Mouse (Mus musculus): ENCODE data around the gene Pkp4. TPM values are rescaled to one million over a fixed set of nuclear protein-coding genes. Genes with fewer than 3 reads are reported as not detected.

The Pkp4 gene
- polyA plus RNA-seq, 1 experiment: 144 TPM

DNA sequence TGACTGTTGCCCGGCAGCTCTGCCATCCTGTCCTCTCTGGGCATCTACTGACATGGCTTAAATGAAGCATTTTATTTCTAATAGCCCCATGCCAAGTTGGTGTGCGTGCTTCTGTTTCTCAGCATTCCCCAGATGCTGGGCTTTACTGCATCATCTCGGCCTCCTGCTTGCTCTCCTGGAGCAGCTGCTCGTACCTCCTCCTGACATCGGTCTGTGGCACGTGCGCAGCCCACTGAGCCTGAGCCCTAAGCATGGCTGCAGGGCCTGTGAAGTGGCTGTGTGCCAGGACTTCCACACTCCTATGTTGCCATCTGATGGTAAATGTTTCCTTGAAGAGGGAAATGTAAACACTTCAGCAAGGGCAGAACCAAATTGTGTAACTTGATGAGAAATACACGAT is 30.8 kb downstream of the Pkp4 start:
- H3K27ac ChIP-seq (ENCODE audit: insufficient read depth, low read length): no peak overlapping the region
- no peak overlapping the region for H3K4me3 ChIP-seq (ENCODE audit: insufficient read depth, low read length)
- H3K4me1 ChIP-seq (ENCODE audit: control insufficient read depth, insufficient read depth, low read length): peaks cover 18% of the 10 kb centered on the region
- no peak for TF ChIP-seq POLR2A (IDR thresholded peaks at IDR 0.05; ENCODE audit: extremely low read depth, insufficient read depth, low read length)
- TF ChIP-seq CTCF (IDR thresholded peaks at IDR 0.05; ENCODE audit: extremely low read depth, insufficient read depth, low read length): no peak

DNA sequence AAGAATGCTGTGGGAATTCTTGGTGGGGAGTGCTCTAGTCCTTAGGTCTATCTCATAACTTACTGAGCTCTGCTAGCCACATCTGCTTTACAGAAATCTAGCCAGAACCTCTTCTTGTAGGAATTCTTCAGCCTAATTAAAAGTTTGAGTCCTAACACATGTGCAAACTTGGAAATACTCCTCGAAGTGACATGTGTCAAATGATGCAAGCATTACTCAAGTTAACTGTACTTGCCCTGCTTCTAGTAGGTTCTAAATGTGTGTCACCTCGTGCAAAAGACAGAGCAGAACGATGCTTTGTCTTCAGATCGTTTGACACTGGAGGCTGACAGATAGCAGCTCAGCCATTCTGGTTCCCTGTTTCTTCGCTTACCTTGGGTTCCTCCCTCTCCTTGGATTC is 32.5 kb downstream of the Pkp4 start:
- TF ChIP-seq CTCF (IDR thresholded peaks at IDR 0.05; ENCODE audit: extremely low read depth, insufficient read depth, low read length): no peak
- TF ChIP-seq POLR2A (IDR thresholded peaks at IDR 0.05; ENCODE audit: extremely low read depth, insufficient read depth, low read length): no peak
- H3K4me1 ChIP-seq (ENCODE audit: control insufficient read depth, insufficient read depth, low read length): peaks cover 17% of the 10 kb centered on the region
- no peak overlapping the region for H3K27ac ChIP-seq (ENCODE audit: insufficient read depth, low read length)
- H3K4me3 ChIP-seq (ENCODE audit: insufficient read depth, low read length): no peak overlapping the region

DNA sequence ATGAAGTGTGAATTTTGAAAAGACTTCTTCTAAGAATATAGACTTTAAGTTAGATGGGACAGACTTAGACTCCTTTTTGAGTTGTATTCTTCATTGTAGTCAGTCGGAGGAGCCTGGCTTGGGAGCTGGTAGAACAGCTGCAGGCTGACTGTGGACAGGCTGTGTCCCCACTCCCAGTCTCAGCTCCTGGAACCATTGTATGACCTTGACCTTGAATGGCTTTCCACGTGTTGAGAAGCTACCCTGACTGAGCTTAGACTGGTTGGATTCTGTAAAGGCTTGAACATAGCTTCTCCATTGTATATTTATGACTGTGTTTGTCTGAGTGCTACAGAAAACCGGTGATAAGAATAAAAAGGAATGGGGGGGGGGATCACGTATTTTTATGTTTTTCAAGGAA is 36.5 kb downstream of the Pkp4 start:
- Histone ChIP-seq H3K4me3 (ENCODE audit: insufficient read depth, low read length) (no peak overlapping the region), H3K27ac (ENCODE audit: insufficient read depth, low read length) (no peak overlapping the region), H3K4me1 (ENCODE audit: control insufficient read depth, insufficient read depth, low read length) (peaks cover 7% of the 10 kb centered on the region)
- no peak for TF ChIP-seq POLR2A (IDR thresholded peaks at IDR 0.05; ENCODE audit: extremely low read depth, insufficient read depth, low read length)
- no peak for TF ChIP-seq CTCF (IDR thresholded peaks at IDR 0.05; ENCODE audit: extremely low read depth, insufficient read depth, low read length)

DNA sequence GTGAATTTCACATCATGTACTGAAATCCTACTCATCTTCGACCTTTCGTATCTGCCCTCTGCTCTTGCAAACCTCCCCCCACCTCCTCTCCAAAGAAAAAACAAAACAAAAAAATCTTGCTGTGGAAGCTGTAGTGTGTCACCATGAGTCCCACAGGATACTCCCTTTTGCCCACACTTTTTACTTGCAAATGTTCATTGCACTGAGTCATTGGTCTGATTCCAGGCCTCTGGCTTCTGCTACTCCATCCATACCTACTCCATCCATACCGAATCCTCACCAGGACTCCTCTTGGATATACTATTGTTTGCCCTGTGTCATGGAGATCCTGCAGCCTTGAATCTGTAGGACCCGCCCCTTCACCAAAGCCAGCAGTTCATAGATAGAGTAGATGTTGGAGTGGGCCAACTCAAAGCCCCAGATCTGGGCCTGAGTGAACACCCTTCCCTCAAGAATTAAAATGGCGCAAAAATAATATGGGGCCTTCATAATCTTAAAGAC is 38.9 kb downstream of the Pkp4 start:
- TF ChIP-seq POLR2A (IDR thresholded peaks at IDR 0.05; ENCODE audit: extremely low read depth, insufficient read depth, low read length): no peak
- no peak for TF ChIP-seq CTCF (IDR thresholded peaks at IDR 0.05; ENCODE audit: extremely low read depth, insufficient read depth, low read length)

DNA sequence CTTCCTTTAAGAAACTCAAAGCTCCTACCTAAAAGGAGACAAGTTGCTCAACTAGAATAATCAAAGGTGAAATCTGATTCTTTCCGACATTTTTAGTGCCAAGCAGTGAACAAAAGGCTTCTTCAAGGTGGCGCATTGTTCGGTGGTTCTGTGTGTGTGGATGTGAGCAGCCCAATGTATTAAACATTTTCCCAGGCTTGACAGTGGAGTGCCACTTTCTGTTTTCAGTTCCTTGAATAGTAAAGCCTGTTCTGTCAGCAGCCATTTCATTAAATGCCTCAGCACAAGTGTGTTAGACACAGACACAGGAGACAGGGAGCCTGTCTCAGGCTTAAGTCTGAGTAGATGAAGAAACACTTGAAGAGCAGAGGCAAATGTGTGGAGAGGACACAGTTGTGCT is 39.9 kb downstream of the Pkp4 start:
- Histone ChIP-seq H3K4me3 (ENCODE audit: insufficient read depth, low read length) (no peak overlapping the region), H3K27ac (ENCODE audit: insufficient read depth, low read length) (no peak overlapping the region), H3K4me1 (ENCODE audit: control insufficient read depth, insufficient read depth, low read length) (peaks cover 11% of the 10 kb centered on the region)
- TF ChIP-seq CTCF (IDR thresholded peaks at IDR 0.05; ENCODE audit: extremely low read depth, insufficient read depth, low read length): no peak
- TF ChIP-seq POLR2A (IDR thresholded peaks at IDR 0.05; ENCODE audit: extremely low read depth, insufficient read depth, low read length): no peak

More for the DNA sequence above, 38.9 kb downstream of the Pkp4 start:
- Histone ChIP-seq H3K4me3 (ENCODE audit: insufficient read depth, low read length) (no peak overlapping the region), H3K27ac (ENCODE audit: insufficient read depth, low read length) (no peak overlapping the region), H3K4me1 (ENCODE audit: control insufficient read depth, insufficient read depth, low read length) (peaks cover 11% of the 10 kb centered on the region)

DNA sequence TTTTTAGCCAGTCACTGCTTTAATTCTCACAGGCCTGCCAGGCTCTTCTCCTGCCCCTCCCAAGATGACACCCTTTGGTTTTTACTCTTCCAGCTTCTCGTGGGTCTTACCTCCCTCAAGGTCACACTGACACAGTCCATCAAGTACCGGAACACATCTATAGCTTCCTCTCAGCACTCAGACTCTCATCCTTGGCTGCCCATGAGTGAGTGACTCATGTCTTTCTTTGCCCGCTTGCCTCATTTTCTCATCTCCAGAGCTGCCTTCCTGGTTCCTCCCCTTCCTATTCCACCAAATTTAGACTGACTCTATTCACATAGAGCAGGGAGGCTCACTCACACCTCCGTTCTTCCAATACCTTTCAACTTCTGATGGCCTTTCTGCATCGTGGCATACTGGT is 42.3 kb downstream of the Pkp4 start:
- TF ChIP-seq POLR2A (IDR thresholded peaks at IDR 0.05; ENCODE audit: extremely low read depth, insufficient read depth, low read length) (no peak), CTCF (IDR thresholded peaks at IDR 0.05; ENCODE audit: extremely low read depth, insufficient read depth, low read length) (no peak)
- no peak overlapping the region for H3K4me3 ChIP-seq (ENCODE audit: insufficient read depth, low read length)
- no peak overlapping the region for H3K27ac ChIP-seq (ENCODE audit: insufficient read depth, low read length)
- peaks cover 13% of the 10 kb centered on the region for H3K4me1 ChIP-seq (ENCODE audit: control insufficient read depth, insufficient read depth, low read length)

DNA sequence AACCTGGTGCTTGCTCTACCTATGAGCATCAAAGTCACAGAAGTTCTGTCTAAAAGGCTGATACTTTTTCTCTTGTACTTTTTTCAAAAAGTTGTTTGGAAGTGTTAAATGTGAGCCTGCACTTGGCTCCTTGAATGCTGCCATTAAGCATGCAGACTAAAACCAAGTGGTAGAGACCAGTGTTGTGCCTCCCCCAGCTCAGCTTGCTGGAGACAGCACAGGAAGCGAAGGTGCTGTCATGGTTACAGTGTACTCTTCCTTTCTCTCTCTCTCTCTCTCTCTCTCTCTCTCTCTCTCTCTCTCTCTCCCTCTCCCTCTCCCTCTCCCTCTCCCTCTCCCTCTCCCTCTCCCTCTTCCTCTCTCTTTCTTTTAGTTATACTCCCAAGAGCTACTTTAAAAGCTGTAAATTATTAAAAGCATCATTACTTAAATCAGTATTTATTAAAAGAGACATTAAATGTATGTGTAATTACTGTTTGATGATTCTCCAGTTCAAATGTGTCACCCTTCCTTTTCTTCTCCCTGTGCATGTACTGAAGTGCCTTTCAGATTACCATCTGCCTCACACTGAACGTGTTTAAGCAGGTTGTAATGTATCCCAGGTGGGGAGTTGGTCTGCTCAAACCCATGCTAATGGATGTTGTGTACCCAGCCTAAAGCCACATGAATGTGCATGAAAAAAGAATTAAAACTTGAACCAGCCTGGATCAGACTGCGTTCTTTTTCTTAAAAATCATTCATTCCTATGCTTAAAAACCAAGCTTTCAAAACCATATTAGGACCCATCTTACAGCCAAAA is 43.2 kb downstream of the Pkp4 start:
- Histone ChIP-seq H3K4me3 (ENCODE audit: insufficient read depth, low read length) (no peak overlapping the region), H3K4me1 (ENCODE audit: control insufficient read depth, insufficient read depth, low read length) (peaks cover 15% of the 10 kb centered on the region), H3K27ac (ENCODE audit: insufficient read depth, low read length) (no peak overlapping the region)
- TF ChIP-seq CTCF (IDR thresholded peaks at IDR 0.05; ENCODE audit: extremely low read depth, insufficient read depth, low read length) (no peak), POLR2A (IDR thresholded peaks at IDR 0.05; ENCODE audit: extremely low read depth, insufficient read depth, low read length) (no peak)

DNA sequence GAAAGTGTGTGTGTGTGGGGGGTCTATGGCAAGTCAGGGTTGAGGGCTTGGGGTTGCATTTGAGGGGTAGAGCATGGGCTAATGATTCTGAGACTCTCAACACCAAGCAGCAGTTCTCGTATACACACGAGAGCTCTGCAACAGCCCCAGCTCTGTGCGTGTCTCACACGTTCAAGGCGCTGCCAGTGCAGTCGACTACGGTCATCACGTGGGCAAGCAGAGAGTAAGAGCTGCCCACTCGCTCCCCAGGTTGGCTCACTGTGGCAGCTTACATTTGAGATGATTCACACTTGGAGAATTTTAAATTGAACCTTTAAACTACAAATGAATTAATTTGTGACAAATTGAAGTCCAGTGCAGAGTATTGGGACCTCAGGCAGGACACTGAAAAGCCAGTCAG is 44.4 kb downstream of the Pkp4 start:
- Histone ChIP-seq H3K4me3 (ENCODE audit: insufficient read depth, low read length) (no peak overlapping the region), H3K4me1 (ENCODE audit: control insufficient read depth, insufficient read depth, low read length) (peaks cover 15% of the 10 kb centered on the region), H3K27ac (ENCODE audit: insufficient read depth, low read length) (no peak overlapping the region)
- no peak for TF ChIP-seq POLR2A (IDR thresholded peaks at IDR 0.05; ENCODE audit: extremely low read depth, insufficient read depth, low read length)
- no peak for TF ChIP-seq CTCF (IDR thresholded peaks at IDR 0.05; ENCODE audit: extremely low read depth, insufficient read depth, low read length)

DNA sequence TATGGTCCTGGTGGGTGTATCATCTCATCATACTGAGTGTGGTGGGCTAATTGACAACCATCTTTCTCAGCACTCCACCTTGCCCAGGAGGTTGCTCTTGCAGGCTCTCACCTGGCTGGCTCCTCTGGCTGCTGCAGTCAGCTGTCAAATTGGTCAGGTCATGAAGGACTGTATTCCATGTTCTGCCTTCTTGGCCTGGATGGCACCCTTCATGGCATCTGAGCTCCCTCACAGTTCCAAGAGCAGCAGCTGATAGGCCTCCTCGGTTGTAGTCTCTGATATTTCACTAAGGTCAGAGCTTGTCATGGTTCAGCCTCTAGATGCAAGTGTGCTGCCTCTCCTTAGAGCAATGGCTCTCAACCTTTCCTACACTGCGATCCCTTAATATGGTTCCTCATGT is 45.5 kb downstream of the Pkp4 start:
- TF ChIP-seq CTCF (IDR thresholded peaks at IDR 0.05; ENCODE audit: extremely low read depth, insufficient read depth, low read length) (no peak), POLR2A (IDR thresholded peaks at IDR 0.05; ENCODE audit: extremely low read depth, insufficient read depth, low read length) (no peak)
- Histone ChIP-seq H3K4me1 (ENCODE audit: control insufficient read depth, insufficient read depth, low read length) (peaks cover 16% of the 10 kb centered on the region), H3K4me3 (ENCODE audit: insufficient read depth, low read length) (no peak overlapping the region), H3K27ac (ENCODE audit: insufficient read depth, low read length) (no peak overlapping the region)

DNA sequence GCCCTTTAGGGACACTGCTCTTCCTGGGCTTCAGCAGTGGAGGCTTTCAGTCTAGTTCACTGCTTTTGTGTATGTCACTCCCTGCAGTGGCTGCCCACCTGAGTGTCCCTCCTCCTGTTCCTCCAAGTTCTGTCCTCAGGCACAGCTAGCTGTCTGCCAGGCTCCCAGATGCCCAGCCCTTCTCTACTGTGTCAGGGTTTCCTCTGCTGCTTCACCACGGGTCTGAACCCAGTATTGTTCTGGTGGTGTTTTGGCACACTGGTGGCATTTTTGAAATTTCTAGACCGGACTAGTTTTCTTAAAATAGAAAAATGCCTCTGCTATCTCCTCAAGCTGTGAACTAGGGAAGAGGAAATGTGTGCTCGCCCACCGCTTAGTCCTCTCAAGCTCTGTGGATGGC is 46.6 kb downstream of the Pkp4 start:
- no peak overlapping the region for H3K4me3 ChIP-seq (ENCODE audit: insufficient read depth, low read length)
- TF ChIP-seq POLR2A (IDR thresholded peaks at IDR 0.05; ENCODE audit: extremely low read depth, insufficient read depth, low read length) (no peak), CTCF (IDR thresholded peaks at IDR 0.05; ENCODE audit: extremely low read depth, insufficient read depth, low read length) (no peak)
- no peak overlapping the region for H3K27ac ChIP-seq (ENCODE audit: insufficient read depth, low read length)

More for the DNA sequence above, 46.6 kb downstream of the Pkp4 start:
- H3K4me1 ChIP-seq (ENCODE audit: control insufficient read depth, insufficient read depth, low read length): peaks cover 20% of the 10 kb centered on the region

Data from cortical plate, adult 2 months (tissue).